Mouse (Mus musculus): ENCODE measurements around the gene Olfr267.

GRCm38 (mm10) chr4:58763417-58763816 lies 24.1 kb downstream of the Olfr267 start:
- TF ChIP-seq CTCF (conservative IDR thresholded peaks at IDR 0.05; ENCODE audit: low read length): no peak
- no peak for TF ChIP-seq POU5F1 (IDR thresholded peaks at IDR 0.05; ENCODE audit: borderline replicate concordance, low read length)

Measured in E14TG2a.4 (cell line).